Comparison of ENCODE assay signal across 23 mouse cellular contexts in genomic region chr11:69617805-69618204, GRCm38 (mm10). TPM values are rescaled to one million over a fixed set of nuclear protein-coding genes. Genes with fewer than 3 reads are reported as not detected.
DNase-seq lines count a peak whose midpoint lies in the region; ATAC-seq lines count a peak whose summit lies in the region.
"Had no signal": no experiment of that assay in that cellular context is flagged by ENCODE, and none has a peak within 500 bp of the region (broad histone marks: within the 10 kb centered on the region; RNA-seq: fewer than 3 reads in every experiment).

Gene Shbg (minus strand): TSS chr11:69617905.

- H3K4me3 ChIP-seq in embryonic facial prominence, embryonic 12.5 days = no peak within 1 kb of the TSS
- H3K4me3 ChIP-seq in embryonic facial prominence, embryonic 10.5 days = no peak within 1 kb of the TSS
- H3K4me3 ChIP-seq in hindbrain, embryonic 13.5 days = no peak within 1 kb of the TSS
- H3K4me3 ChIP-seq in hindbrain, embryonic 16.5 days (ENCODE audit: low read length) = no peak within 1 kb of the TSS
- no peak within 1 kb of the TSS for H3K4me3 ChIP-seq in embryonic facial prominence, embryonic 13.5 days
- H3K4me3 ChIP-seq in liver, embryonic 15.5 days (replicated peaks) = no peak within 1 kb of the TSS
- H3K4me3 ChIP-seq: midbrain, embryonic 12.5 days had no signal

- 74% methylated on average over 5 of the region's 5 CpGs for WGBS in embryonic facial prominence, embryonic 12.5 days
- WGBS in embryonic facial prominence, embryonic 10.5 days = 78% methylated on average over 5 of the region's 5 CpGs
- WGBS in hindbrain, embryonic 13.5 days = 76% methylated on average over 5 of the region's 5 CpGs
- 83% methylated on average over 5 of the region's 5 CpGs for WGBS in hindbrain, embryonic 16.5 days
- WGBS in embryonic facial prominence, embryonic 13.5 days = 64% methylated on average over 5 of the region's 5 CpGs
- WGBS in liver, embryonic 15.5 days (ENCODE audit: insufficient replicate concordance) = 41% methylated on average over 5 of the region's 5 CpGs

- DNase-seq in embryonic facial prominence, embryonic 10.5 days (ENCODE audit: low spot score) = no peak
- DNase-seq in layer of hippocampus, adult 18-20 months (ENCODE audit: low spot score in 2 of 2) = no peak
- no peak for DNase-seq in urinary bladder, postnatal 14 days (ENCODE audit: low spot score)
- DNase-seq: adrenal gland, adult 8-10 months; cerebellum, postnatal 14 days; gastrocnemius, postnatal 10 days; lung, adult 2 months; lung, postnatal 4 days; thymus, postnatal 4 days had no signal

- H3K27ac ChIP-seq in embryonic facial prominence, embryonic 12.5 days = no peak within 1 kb of the TSS
- H3K27ac ChIP-seq in embryonic facial prominence, embryonic 10.5 days (replicated peaks) = no peak within 1 kb of the TSS
- no peak within 1 kb of the TSS for H3K27ac ChIP-seq in hindbrain, embryonic 13.5 days
- no peak within 1 kb of the TSS for H3K27ac ChIP-seq in hindbrain, embryonic 16.5 days (ENCODE audit: low read depth, low read length)
- no peak within 1 kb of the TSS for H3K27ac ChIP-seq in embryonic facial prominence, embryonic 13.5 days
- H3K27ac ChIP-seq in liver, embryonic 15.5 days (replicated peaks) = no peak within 1 kb of the TSS; the same call in 1 of the 2 replicates
- H3K27ac ChIP-seq: midbrain, embryonic 12.5 days; stomach, postnatal 0 days had no signal

- no peak within 1 kb of the TSS for H3K4me2 ChIP-seq in embryonic facial prominence, embryonic 12.5 days (replicated peaks)
- no peak within 1 kb of the TSS for H3K4me2 ChIP-seq in hindbrain, embryonic 13.5 days
- no peak within 1 kb of the TSS for H3K4me2 ChIP-seq in hindbrain, embryonic 16.5 days (ENCODE audit: low read length)
- H3K4me2 ChIP-seq in embryonic facial prominence, embryonic 13.5 days = no peak within 1 kb of the TSS
- H3K4me2 ChIP-seq in liver, embryonic 15.5 days = peak within 1 kb of the TSS; percentile 32
- H3K4me2 ChIP-seq: midbrain, embryonic 12.5 days had no signal

- H3K27me3 ChIP-seq in embryonic facial prominence, embryonic 12.5 days = peaks cover 6% of the 10 kb centered on the region; the same call in 1 of the 2 replicates
- H3K27me3 ChIP-seq in embryonic facial prominence, embryonic 10.5 days (replicated peaks; ENCODE audit: low read depth, poor library complexity, severe bottlenecking) = peaks cover 32% of the 10 kb centered on the region
- peaks cover 14% of the 10 kb centered on the region; the same call in 1 of the 2 replicates for H3K27me3 ChIP-seq in hindbrain, embryonic 13.5 days
- H3K27me3 ChIP-seq in hindbrain, embryonic 16.5 days (replicated peaks; ENCODE audit: control insufficient read depth, insufficient read depth, low read length) = no peaks in the 10 kb centered on the region
- no peaks in the 10 kb centered on the region for H3K27me3 ChIP-seq in embryonic facial prominence, embryonic 13.5 days
- H3K27me3 ChIP-seq in liver, embryonic 15.5 days = peaks cover 20% of the 10 kb centered on the region

- no peaks in the 10 kb centered on the region for H3K36me3 ChIP-seq in embryonic facial prominence, embryonic 12.5 days
- H3K36me3 ChIP-seq in embryonic facial prominence, embryonic 10.5 days (replicated peaks) = no peaks in the 10 kb centered on the region
- H3K36me3 ChIP-seq in hindbrain, embryonic 13.5 days = no peaks in the 10 kb centered on the region
- H3K36me3 ChIP-seq in hindbrain, embryonic 16.5 days (ENCODE audit: control insufficient read depth, insufficient read depth, low read length) = no peaks in the 10 kb centered on the region
- H3K36me3 ChIP-seq in embryonic facial prominence, embryonic 13.5 days = no peaks in the 10 kb centered on the region
- no peaks in the 10 kb centered on the region for H3K36me3 ChIP-seq in liver, embryonic 15.5 days (replicated peaks)
- H3K36me3 ChIP-seq: midbrain, embryonic 12.5 days had no signal

- 0 out of 2 replicates have a peak within 1 kb of the TSS, but pooled peaks have one; percentile 19 for H3K9ac ChIP-seq in embryonic facial prominence, embryonic 12.5 days
- H3K9ac ChIP-seq in hindbrain, embryonic 13.5 days = peak within 1 kb of the TSS; percentile 51; the same call in 1 of the 2 replicates
- no peak within 1 kb of the TSS for H3K9ac ChIP-seq in hindbrain, embryonic 16.5 days (ENCODE audit: low read depth, low read length)
- peak within 1 kb of the TSS; percentile 45; the same call in 1 of the 2 replicates for H3K9ac ChIP-seq in embryonic facial prominence, embryonic 13.5 days
- H3K9ac ChIP-seq in liver, embryonic 15.5 days = peak within 1 kb of the TSS; percentile 35; the same call in 1 of the 2 replicates
- H3K9ac ChIP-seq: midbrain, embryonic 12.5 days had no signal

- no peak for ATAC-seq in embryonic facial prominence, embryonic 12.5 days (ENCODE audit: insufficient number of reproducible peaks, insufficient read depth, low FRiP score, low TSS enrichment)
- ATAC-seq in hindbrain, embryonic 13.5 days (ENCODE audit: low FRiP score) = no peak
- ATAC-seq in hindbrain, embryonic 16.5 days = no peak
- ATAC-seq in embryonic facial prominence, embryonic 13.5 days (ENCODE audit: insufficient number of reproducible peaks, insufficient read depth, low FRiP score, low TSS enrichment, low read depth) = no peak
- no peak for ATAC-seq in liver, embryonic 15.5 days (ENCODE audit: insufficient read depth)

- H3K4me1 ChIP-seq in embryonic facial prominence, embryonic 12.5 days = peaks cover 13% of the 10 kb centered on the region
- peaks cover 25% of the 10 kb centered on the region for H3K4me1 ChIP-seq in embryonic facial prominence, embryonic 10.5 days
- H3K4me1 ChIP-seq in hindbrain, embryonic 13.5 days (replicated peaks) = peaks cover 13% of the 10 kb centered on the region
- H3K4me1 ChIP-seq in hindbrain, embryonic 16.5 days (ENCODE audit: control insufficient read depth, insufficient read depth, low read depth, low read length) = peaks cover 7% of the 10 kb centered on the region
- peaks cover 7% of the 10 kb centered on the region for H3K4me1 ChIP-seq in embryonic facial prominence, embryonic 13.5 days
- H3K4me1 ChIP-seq in liver, embryonic 15.5 days (replicated peaks) = peaks cover 58% of the 10 kb centered on the region

- no peaks in the 10 kb centered on the region for H3K9me3 ChIP-seq in embryonic facial prominence, embryonic 12.5 days
- H3K9me3 ChIP-seq in embryonic facial prominence, embryonic 10.5 days = no peaks in the 10 kb centered on the region
- no peaks in the 10 kb centered on the region for H3K9me3 ChIP-seq in hindbrain, embryonic 13.5 days
- H3K9me3 ChIP-seq in hindbrain, embryonic 16.5 days (ENCODE audit: control insufficient read depth, low read length) = no peaks in the 10 kb centered on the region
- H3K9me3 ChIP-seq in embryonic facial prominence, embryonic 13.5 days = no peaks in the 10 kb centered on the region
- H3K9me3 ChIP-seq in liver, embryonic 15.5 days (replicated peaks) = no peaks in the 10 kb centered on the region
- H3K9me3 ChIP-seq: midbrain, embryonic 12.5 days had no signal

RNA-seq across cellular contexts. Expression of gene Shbg, which starts in this region (rescaled TPM):
- polyA plus RNA-seq in embryonic facial prominence, embryonic 12.5 days (2016; fragmentation: Nextera tagmentation; extraction: Ambion mirVana) = not detected in 2 replicates
- polyA plus RNA-seq in embryonic facial prominence, embryonic 10.5 days (2016; fragmentation: Nextera tagmentation; extraction: Ambion mirVana) = not detected in 2 replicates
- polyA plus RNA-seq in hindbrain, embryonic 13.5 days (2015; fragmentation: Nextera tagmentation; extraction: Ambion mirVana) = not detected in 2 replicates
- not detected in 2 replicates for polyA plus RNA-seq in hindbrain, embryonic 16.5 days (2015; fragmentation: Nextera tagmentation; extraction: Ambion mirVana)
- 0.50 TPM in 1 of 2 replicates, not detected in the other for polyA plus RNA-seq in embryonic facial prominence, embryonic 13.5 days (2015; fragmentation: Nextera tagmentation; extraction: Ambion mirVana)
- polyA plus RNA-seq in liver, embryonic 15.5 days (2015; fragmentation: Nextera tagmentation; extraction: Ambion mirVana) = 26.6 and 27.2 TPM in 2 replicates
- total RNA-seq in layer of hippocampus, adult 18-20 months (2021) = not detected
- total RNA-seq: adrenal gland, adult 8-10 months; CH12.LX; layer of hippocampus, postnatal 25 days; left cerebral cortex, postnatal 14 days had no signal
- polyA plus RNA-seq: hindbrain, embryonic 11.5 days; intestine, embryonic 14.5 days; kidney, embryonic 14.5 days; large intestine, adult 2 months; lung, adult 2 months; midbrain, embryonic 12.5 days; stomach, postnatal 0 days had no signal

Comparison
In these comparisons a context has a peak if more than half of its experiments do, and no peak if none do; other contexts are left out.
1. RNA of gene Shbg (polyA plus RNA-seq): 26.6 to 27.2 TPM in liver, embryonic 15.5 days; not detected in embryonic facial prominence, embryonic 12.5 days, not detected in embryonic facial prominence, embryonic 10.5 days, not detected in hindbrain, embryonic 13.5 days, not detected in hindbrain, embryonic 16.5 days and 0.50 TPM in embryonic facial prominence, embryonic 13.5 days; every median in the first group is over 10 times any median in the second.